Mouse (Mus musculus) heart, embryonic 13.5 days (tissue): ENCODE data around the gene Taf1d. TPM values are rescaled to one million over a fixed set of nuclear protein-coding genes. Genes with fewer than 3 reads are reported as not detected.

Experiments
- ATAC-seq: fragments of 200-750 bp; cut with Nextera tagmentation; 2 replicates; pipeline ENCODE4 v1.8.0; 2017; ENCODE audit warnings: moderate TSS enrichment; ENCODE audit not compliant: insufficient number of reproducible peaks, low FRiP score, low TSS enrichment; ENCODE audit errors: extremely low read depth
- H3K27ac ChIP-seq: fragments of 300-500 bp; sonication (generic); replicated peaks from 2 replicates; pipeline ENCODE4 v1.5.1; 2015; ENCODE audit warnings: moderate library complexity, mild to moderate bottlenecking, inconsistent platforms
- H3K27me3 ChIP-seq: fragments of 300-500 bp; sonication (generic); replicated peaks from 2 replicates; pipeline ENCODE4 v1.6.1; 2015; ENCODE audit warnings: mild to moderate bottlenecking, inconsistent platforms
- H3K36me3 ChIP-seq: fragments of 300-500 bp; sonication (generic); 2 replicates; pipeline ENCODE4 v1.6.1; 2015; ENCODE audit warnings: mild to moderate bottlenecking, inconsistent platforms
- H3K4me1 ChIP-seq: fragments of 300-500 bp; sonication (generic); 2 replicates; pipeline ENCODE4 v1.6.1; 2015; ENCODE audit warnings: inconsistent platforms
- H3K4me2 ChIP-seq: fragments of 300-500 bp; sonication (generic); 2 replicates; pipeline ENCODE4 v1.6.1; 2015; ENCODE audit warnings: inconsistent platforms, mild to moderate bottlenecking, moderate library complexity
- H3K4me3 ChIP-seq: fragments of 300-500 bp; sonication (generic); 2 replicates; pipeline ENCODE4 v1.5.1; 2015; ENCODE audit warnings: moderate library complexity, mild to moderate bottlenecking, inconsistent platforms
- H3K9ac ChIP-seq: fragments of 300-500 bp; sonication (generic); 2 replicates; pipeline ENCODE4 v1.6.1; 2015; ENCODE audit warnings: inconsistent platforms, mild to moderate bottlenecking, moderate library complexity
- H3K9me3 ChIP-seq: fragments of 300-500 bp; sonication (generic); 2 replicates; pipeline ENCODE4 v1.6.1; 2016; ENCODE audit warnings: inconsistent platforms
- WGBS: fragments of 180-500 bp; shearing (Covaris S2); methylation state at CpG from one replicate; pipeline ENCODE4 v1.1.7; 2015; ENCODE audit warnings: mixed read lengths; 5-methylcytosine and 5-hydroxymethylcytosine counted together
- microRNA-seq: library from miRNA; unstranded; fragments of <30 nt; microRNA quantifications from one replicate; pipeline ENCODE4, GENCODE M21; 2016
- polyA plus RNA-seq: library from polyadenylated mRNA; unstranded; fragments of >200 nt; fragmentation: Nextera tagmentation; extraction: Ambion mirVana; gene quantifications from 2 replicates; pipeline ENCODE4 v1.2.1, GENCODE M21; 2015

Gene Taf1d
- polyA plus RNA-seq, 1 experiment from 2014 or later: 43.5 TPM

GRCm38 (mm10) chr9:15357484-15358275, 51.7 kb downstream of the Taf1d start, which contains the start of gene Cep295:
TSS of gene Cep295 (minus strand) at chr9:15357788.
- H3K27ac ChIP-seq: peak within 1 kb of the TSS; percentile 81
- H3K36me3 ChIP-seq: peaks cover 12% of the 10 kb centered on the region

GRCm38 (mm10) chr9:15364843-15365242, 58.8 kb downstream of the Taf1d start:
- H3K27me3 ChIP-seq: peaks cover 7% of the 10 kb centered on the region; the same call in 1 of the 2 replicates
- WGBS: 54% methylated on average over 1 of the region's 1 CpGs
- no peak overlapping the region for H3K4me3 ChIP-seq
- H3K27ac ChIP-seq: no peak overlapping the region
- H3K36me3 ChIP-seq: no peaks in the 10 kb centered on the region
- no peak overlapping the region for H3K4me2 ChIP-seq
- H3K9ac ChIP-seq: no peak overlapping the region
- H3K4me1 ChIP-seq: no peaks in the 10 kb centered on the region
- H3K9me3 ChIP-seq: no peaks in the 10 kb centered on the region
- ATAC-seq: no peak

More at GRCm38 (mm10) chr9:15357484-15358275, 51.7 kb downstream of the Taf1d start, which contains the start of gene Cep295:
- peaks cover 18% of the 10 kb centered on the region for H3K4me1 ChIP-seq
- no peaks in the 10 kb centered on the region for H3K9me3 ChIP-seq
- H3K4me2 ChIP-seq: peak within 1 kb of the TSS; percentile 85
- H3K27me3 ChIP-seq: peaks cover 13% of the 10 kb centered on the region
- ATAC-seq: peak; percentile 97
- peak within 1 kb of the TSS; percentile 89 for H3K9ac ChIP-seq
- peak within 1 kb of the TSS; percentile 84 for H3K4me3 ChIP-seq
- WGBS: 2% methylated on average over 60 of the region's 60 CpGs

- no peaks in the 10 kb centered on the region for H3K36me3 ChIP-seq
- ATAC-seq: no peak
- no peaks in the 10 kb centered on the region for H3K4me1 ChIP-seq
- H3K27ac ChIP-seq: no peak overlapping the region
- no peaks in the 10 kb centered on the region; the same call in 1 of the 2 replicates for H3K27me3 ChIP-seq
- no peak overlapping the region for H3K9ac ChIP-seq
- WGBS: 87% methylated on average over 1 of the region's 1 CpGs
- H3K9me3 ChIP-seq: no peaks in the 10 kb centered on the region
- no peak overlapping the region for H3K4me2 ChIP-seq
- H3K4me3 ChIP-seq: no peak overlapping the region
Observed at GRCm38 (mm10) chr9:15365856-15366255, 59.8 kb downstream of the Taf1d start.

GRCm38 (mm10) chr9:15366260-15366659, 60.2 kb downstream of the Taf1d start:
- Histone ChIP-seq H3K27me3 (no peaks in the 10 kb centered on the region; the same call in 1 of the 2 replicates), H3K36me3 (no peaks in the 10 kb centered on the region), H3K4me3 (no peak overlapping the region), H3K9ac (no peak overlapping the region), H3K4me1 (no peaks in the 10 kb centered on the region), H3K27ac (no peak overlapping the region), H3K9me3 (no peaks in the 10 kb centered on the region), H3K4me2 (no peak overlapping the region)
- ATAC-seq: no peak
- 57% methylated on average over 2 of the region's 2 CpGs for WGBS

Small RNAs within 50 kb of the gene (microRNA-seq; reads per million reads assigned to microRNA genes)
- gene Gm49349 (not detected), gene mmu-mir-7650 (not detected)

Other genes with a start within 250 kb of the Taf1d start
- gene Hephl1, start 194.1 kb upstream of the Taf1d start, polyA plus RNA-seq: not detected in 2 replicates
- gene Vstm5, start 67.2 kb upstream of the Taf1d start, polyA plus RNA-seq: 2.6 TPM in 2 replicates
- 20.6 and 21.1 TPM in 2 replicates for gene Med17, start 26.3 kb upstream of the Taf1d start, polyA plus RNA-seq
- 6.1 and 6.5 TPM in 2 replicates for gene 4931406C07Rik, start 234 bp downstream of the Taf1d start, polyA plus RNA-seq
- gene Cep295, start 51.6 kb downstream of the Taf1d start, polyA plus RNA-seq: 7.9 and 9.2 TPM in 2 replicates
- 1.6 and 2.3 TPM in 2 replicates for gene Smco4, start 187.2 kb downstream of the Taf1d start, polyA plus RNA-seq